In genomic region chrX:165667020-165667419, GRCm38 (mm10) we compare ENCODE assay signal across 7 mouse cellular contexts.
DNase-seq lines count a peak whose midpoint lies in the region; ATAC-seq and TF ChIP-seq lines count a peak whose summit lies in the region.
"Not testable (repeated sequence)": the region's sequence is repeated elsewhere in the genome, so short reads cannot be mapped to it uniquely, and the experiment has no call there.

No protein-coding gene starts in this region.

- not testable (repeated sequence) for TF ChIP-seq CTCF in ES-Bruce4 (IDR thresholded peaks at IDR 0.05; ENCODE audit: low read depth, low read length); midbrain, postnatal 0 days (IDR thresholded peaks at IDR 0.05)

- H3K4me2 ChIP-seq in forebrain, embryonic 12.5 days; forebrain, embryonic 15.5 days (replicated peaks); hindbrain, embryonic 11.5 days (replicated peaks; ENCODE audit: low read depth, low read length); midbrain, embryonic 12.5 days (replicated peaks); midbrain, postnatal 0 days (ENCODE audit: low read depth, low read length, poor library complexity, severe bottlenecking): not testable (repeated sequence)

- not testable (repeated sequence) for H3K9ac ChIP-seq in ES-Bruce4 (ENCODE audit: low read depth, poor library complexity, severe bottlenecking); forebrain, embryonic 12.5 days; forebrain, embryonic 15.5 days (replicated peaks); hindbrain, embryonic 11.5 days (ENCODE audit: low read depth, low read length); midbrain, embryonic 12.5 days (replicated peaks); midbrain, postnatal 0 days (replicated peaks; ENCODE audit: low read length, poor library complexity, severe bottlenecking)

- 0 out of 2 replicates have a peak, but pooled peaks have one; percentile 9 for ATAC-seq in forebrain, embryonic 12.5 days (ENCODE audit: low FRiP score)
- peak; percentile 35; the same call in 1 of the 2 replicates for ATAC-seq in forebrain, embryonic 15.5 days (replicated peaks)
- ATAC-seq in hindbrain, embryonic 11.5 days (ENCODE audit: low FRiP score), result peak; percentile 19; the same call in 1 of the 2 replicates
- ATAC-seq in midbrain, embryonic 12.5 days (ENCODE audit: low FRiP score, low read depth), result 0 out of 2 replicates have a peak, but pooled peaks have one; percentile 4
- 0 out of 2 replicates have a peak, but pooled peaks have one; percentile 49 for ATAC-seq in midbrain, postnatal 0 days (ENCODE audit: low FRiP score)

- TF ChIP-seq POLR2A in ES-Bruce4 (IDR thresholded peaks at IDR 0.05; ENCODE audit: insufficient read depth, low read length), result not testable (repeated sequence)

- not testable (repeated sequence) for H3K27ac ChIP-seq in ES-Bruce4 (ENCODE audit: insufficient read depth, low read length); forebrain, embryonic 12.5 days; forebrain, embryonic 15.5 days (replicated peaks); hindbrain, embryonic 11.5 days (ENCODE audit: low read depth, low read length); midbrain, embryonic 12.5 days (replicated peaks); midbrain, postnatal 0 days (ENCODE audit: low read depth, low read length)

- not testable (repeated sequence) for H3K36me3 ChIP-seq in ES-Bruce4 (ENCODE audit: control insufficient read depth, insufficient read depth, low read length, poor library complexity, severe bottlenecking); forebrain, embryonic 12.5 days (replicated peaks); forebrain, embryonic 15.5 days; hindbrain, embryonic 11.5 days (ENCODE audit: control insufficient read depth, insufficient read depth, low read length); midbrain, embryonic 12.5 days; midbrain, postnatal 0 days (ENCODE audit: insufficient read depth, low read length)

- DNase-seq in cerebellum, adult 11-12 months, result peak; percentile 1
- DNase-seq in hindbrain, embryonic 11.5 days (ENCODE audit: low spot score); midbrain, postnatal 0 days (ENCODE audit: low spot score): not testable (repeated sequence)

- not testable (repeated sequence) for H3K4me1 ChIP-seq in ES-Bruce4 (ENCODE audit: control insufficient read depth, insufficient read depth, low read length); forebrain, embryonic 12.5 days; forebrain, embryonic 15.5 days; hindbrain, embryonic 11.5 days (replicated peaks; ENCODE audit: control insufficient read depth, insufficient read depth, low read length); midbrain, embryonic 12.5 days; midbrain, postnatal 0 days (ENCODE audit: insufficient read depth, low read length)

- WGBS in forebrain, embryonic 12.5 days, result 78% methylated on average over 15 of the region's 18 CpGs
- WGBS in forebrain, embryonic 15.5 days, result 78% methylated on average over 17 of the region's 18 CpGs
- WGBS in hindbrain, embryonic 11.5 days, result 69% methylated on average over 9 of the region's 18 CpGs
- 72% methylated on average over 14 of the region's 18 CpGs for WGBS in midbrain, embryonic 12.5 days
- WGBS in midbrain, postnatal 0 days, result 81% methylated on average over 8 of the region's 18 CpGs

- H3K4me3 ChIP-seq in ES-Bruce4 (ENCODE audit: low read depth, low read length), result peak overlapping the region; percentile 48; the same call in 1 of the 2 replicates
- H3K4me3 ChIP-seq in forebrain, embryonic 12.5 days (replicated peaks); forebrain, embryonic 15.5 days; hindbrain, embryonic 11.5 days (ENCODE audit: low read depth, low read length); midbrain, embryonic 12.5 days; midbrain, postnatal 0 days (ENCODE audit: low read depth, low read length): not testable (repeated sequence)

- not testable (repeated sequence) for H3K9me3 ChIP-seq in ES-Bruce4 (replicated peaks; ENCODE audit: control insufficient read depth, insufficient read depth, low read length, poor library complexity, severe bottlenecking); forebrain, embryonic 12.5 days; forebrain, embryonic 15.5 days; hindbrain, embryonic 11.5 days (ENCODE audit: control insufficient read depth, low read length); midbrain, embryonic 12.5 days; midbrain, postnatal 0 days (ENCODE audit: low read length)

- not testable (repeated sequence) for H3K27me3 ChIP-seq in ES-Bruce4 (ENCODE audit: control insufficient read depth, insufficient read depth, low read length, poor library complexity, severe bottlenecking); forebrain, embryonic 12.5 days; forebrain, embryonic 15.5 days; hindbrain, embryonic 11.5 days (ENCODE audit: control insufficient read depth, insufficient read depth, low read length); midbrain, embryonic 12.5 days; midbrain, postnatal 0 days (ENCODE audit: insufficient read depth, low read length)

- not testable (repeated sequence) for TF ChIP-seq EP300 in ES-Bruce4 (IDR thresholded peaks at IDR 0.05; ENCODE audit: insufficient read depth, low read depth, low read length)
